Mouse (Mus musculus) heart, postnatal 0 days (tissue): Measurements from ENCODE around the gene Gm37240.

Experiments used
- CTCF ChIP-seq: IDR thresholded peaks from 2 replicates; pipeline ENCODE4 v1.5.1; 2016; ENCODE audit warnings: antibody characterized with exemption, control low read depth, low read depth
- EP300 ChIP-seq: IDR thresholded peaks from 2 replicates; pipeline ENCODE4 v1.6.1; 2016; ENCODE audit warnings: antibody characterized with exemption, low read depth

DNA sequence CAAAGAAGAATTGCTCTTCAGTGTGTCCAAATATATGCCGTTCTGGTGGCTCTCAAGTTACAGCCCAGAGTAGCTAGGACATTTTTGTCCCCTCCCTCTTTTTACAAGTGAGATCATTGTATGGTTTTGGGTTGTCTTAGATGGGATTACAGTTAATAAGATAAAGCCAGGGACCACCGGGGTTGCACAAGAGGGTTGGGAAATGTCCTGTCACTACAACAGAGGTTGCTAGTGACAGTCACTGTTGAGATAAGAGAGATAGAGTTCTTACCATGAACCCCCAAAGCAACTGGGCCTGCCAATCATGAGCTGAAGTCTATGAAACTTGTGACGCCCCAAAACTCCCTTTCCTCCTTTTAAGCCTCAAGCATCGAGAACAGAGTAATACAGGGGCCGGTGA, 769.6 kb downstream of the Gm37240 start:
- TF ChIP-seq EP300 (no peak), CTCF (no peak)
